Mouse (Mus musculus): ENCODE measurements around the gene Rgl3. TPM values are rescaled to one million over a fixed set of nuclear protein-coding genes. Genes with fewer than 3 reads are reported as not detected.

Gene Rgl3
- total RNA-seq (2023) = not detected

DNA sequence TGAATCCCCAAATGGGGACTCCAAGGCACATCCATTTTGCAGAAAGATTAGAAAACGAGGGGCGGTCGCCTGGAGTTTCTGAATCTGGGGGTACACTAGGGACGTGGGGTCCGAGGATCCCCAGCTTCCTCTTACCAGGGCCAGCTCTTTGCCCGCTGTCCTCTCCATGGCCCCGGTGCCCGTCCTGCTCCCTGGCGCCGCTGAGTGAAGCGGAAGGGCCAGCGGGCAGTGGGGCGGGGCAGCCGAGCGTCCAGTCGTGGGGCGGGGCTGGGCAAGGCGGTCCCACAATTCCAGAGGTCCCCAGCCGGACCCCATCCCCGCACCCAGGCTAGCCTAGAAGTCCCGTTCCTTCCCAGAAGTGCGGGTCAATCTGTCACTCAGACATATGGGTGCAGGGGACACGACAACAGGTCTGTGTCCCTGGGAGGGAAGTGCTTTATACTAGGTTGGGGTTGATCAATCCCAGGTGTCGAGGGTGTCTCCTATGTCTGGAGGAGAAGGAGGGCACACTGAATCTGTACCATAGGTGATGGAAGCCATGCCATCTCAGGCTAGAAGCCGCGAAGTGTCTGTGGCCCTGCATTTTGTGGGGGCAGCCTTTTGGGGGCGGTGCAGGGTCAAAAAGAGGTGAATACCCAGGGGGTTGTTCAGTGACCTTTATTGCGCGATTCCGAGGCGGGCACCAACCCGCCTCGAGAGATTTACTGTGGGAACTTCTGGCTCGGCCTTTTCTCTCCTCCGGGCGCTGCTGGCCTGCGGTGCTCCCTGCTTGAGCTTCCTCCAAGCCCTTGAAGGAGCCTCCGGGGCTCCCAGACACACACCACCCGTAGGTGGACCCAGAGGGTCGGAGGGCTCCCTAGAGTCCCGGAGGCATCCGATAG lies at the start of gene Rgl3:
Gene Rgl3, minus strand, starts transcription at position 217 of the 881 bp plus-strand sequence.

DNA sequence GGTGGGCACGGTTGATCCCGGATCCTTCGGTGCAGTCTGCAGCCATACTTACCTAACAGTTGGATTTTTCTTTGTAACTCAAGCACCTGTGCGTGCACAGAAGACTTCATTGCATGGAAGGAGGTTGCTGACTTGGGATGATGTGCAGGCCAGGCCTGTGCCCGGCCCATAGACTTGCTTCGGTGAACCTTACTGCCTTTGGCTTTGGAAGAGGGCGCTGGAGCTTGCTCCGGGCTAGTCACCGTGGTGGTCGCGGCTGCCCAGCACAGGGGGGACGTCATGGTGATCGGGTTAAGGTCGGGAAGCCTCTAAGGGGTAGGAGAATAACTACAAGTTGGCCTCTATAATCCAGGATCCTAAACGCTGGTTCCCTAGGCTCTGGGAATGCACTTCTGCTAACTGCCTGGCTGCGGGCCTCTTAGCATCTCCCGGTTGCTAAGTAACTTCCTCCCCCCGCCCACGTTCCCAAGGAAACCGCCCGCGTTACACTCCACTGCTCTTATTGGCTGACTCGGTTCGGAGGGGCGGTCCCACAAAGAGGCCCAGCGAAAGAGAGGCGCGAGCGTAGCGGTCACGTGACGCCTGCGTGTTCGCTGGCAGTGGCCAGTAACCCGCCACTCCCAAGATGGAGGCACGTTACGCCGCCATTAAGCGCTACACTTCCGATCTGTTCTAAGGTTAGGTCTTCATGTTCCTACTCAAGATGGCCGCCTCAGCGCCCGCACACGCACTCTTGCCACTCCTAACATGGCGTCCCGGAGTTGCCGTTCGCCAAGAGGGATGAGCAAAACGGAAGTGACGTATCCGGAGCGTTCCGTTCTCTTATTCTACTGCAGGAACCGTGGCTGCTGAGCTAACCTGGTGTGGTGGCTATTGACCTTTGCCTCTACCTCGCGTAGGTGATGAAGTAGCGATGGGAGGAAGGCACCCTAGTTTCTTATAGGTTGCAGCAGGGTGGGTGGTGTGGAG lies 13.2 kb upstream of the Rgl3 start, which contains the start of the genes Ccdc151 and Prkcsh:
Gene Ccdc151, minus strand, starts transcription at position 441 of the 969 bp plus-strand sequence.
Gene Prkcsh, plus strand, starts transcription at position 613 of the 969 bp plus-strand sequence.

DNA sequence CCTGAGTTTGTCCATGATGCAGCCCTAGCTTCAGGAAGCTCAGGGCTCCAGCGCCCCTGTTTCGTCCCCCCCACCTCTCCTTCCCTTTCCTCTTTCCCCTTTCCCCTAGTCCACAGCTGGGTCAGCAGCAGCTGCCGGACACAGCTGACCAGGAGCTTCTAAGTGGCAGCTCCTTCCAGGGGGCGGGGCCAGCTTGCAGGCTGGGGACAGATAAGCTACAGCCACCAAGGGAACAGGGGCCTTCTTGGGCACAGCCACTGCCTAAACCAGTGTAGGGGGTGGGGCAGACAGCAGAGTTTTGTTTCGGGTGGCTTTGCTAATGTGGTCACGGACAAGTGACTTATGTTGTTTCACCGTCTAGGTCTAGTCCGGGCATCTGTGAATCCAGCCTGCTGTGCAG lies 25.8 kb downstream of the Rgl3 start, which contains the start of gene Epor:
Gene Epor, minus strand, starts transcription at position 90 of the 400 bp plus-strand sequence.

DNA sequence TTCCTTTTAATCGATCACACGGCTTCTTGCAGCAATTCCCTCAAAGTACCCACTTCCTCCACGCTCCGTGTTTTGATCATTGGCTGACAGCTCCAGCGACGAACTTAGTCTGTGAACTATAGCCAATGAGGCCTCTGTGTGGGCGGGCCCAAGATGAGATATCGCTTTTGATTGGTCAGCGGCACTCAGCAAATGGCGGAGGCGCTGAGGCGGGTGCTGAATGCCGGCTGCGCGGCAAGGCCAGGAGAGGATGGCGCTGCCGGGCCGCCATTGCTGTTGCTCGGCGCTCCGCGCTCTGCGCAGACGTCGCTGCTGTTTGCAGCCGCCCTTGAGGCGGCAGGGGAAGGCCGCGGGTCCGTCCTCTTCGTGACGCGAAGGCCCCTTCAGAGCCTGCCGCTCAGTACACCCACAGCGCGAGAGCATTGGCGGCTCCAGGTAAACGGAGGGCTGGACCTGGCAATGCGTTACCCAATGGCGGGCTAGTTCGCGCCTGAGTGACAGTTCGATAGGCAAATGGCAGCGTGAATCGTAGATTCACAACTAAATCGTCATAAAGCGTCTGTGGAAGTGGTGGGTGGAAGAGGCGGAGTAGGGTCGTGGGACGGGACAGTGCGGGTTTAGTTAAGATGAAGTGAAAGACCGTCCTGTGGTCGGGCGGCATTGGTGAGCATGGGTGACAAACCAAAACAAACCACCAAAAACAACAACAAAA lies 33.5 kb downstream of the Rgl3 start, which contains the start of gene Swsap1:
Gene Swsap1, plus strand, starts transcription at position 186 of the 712 bp plus-strand sequence.

DNA sequence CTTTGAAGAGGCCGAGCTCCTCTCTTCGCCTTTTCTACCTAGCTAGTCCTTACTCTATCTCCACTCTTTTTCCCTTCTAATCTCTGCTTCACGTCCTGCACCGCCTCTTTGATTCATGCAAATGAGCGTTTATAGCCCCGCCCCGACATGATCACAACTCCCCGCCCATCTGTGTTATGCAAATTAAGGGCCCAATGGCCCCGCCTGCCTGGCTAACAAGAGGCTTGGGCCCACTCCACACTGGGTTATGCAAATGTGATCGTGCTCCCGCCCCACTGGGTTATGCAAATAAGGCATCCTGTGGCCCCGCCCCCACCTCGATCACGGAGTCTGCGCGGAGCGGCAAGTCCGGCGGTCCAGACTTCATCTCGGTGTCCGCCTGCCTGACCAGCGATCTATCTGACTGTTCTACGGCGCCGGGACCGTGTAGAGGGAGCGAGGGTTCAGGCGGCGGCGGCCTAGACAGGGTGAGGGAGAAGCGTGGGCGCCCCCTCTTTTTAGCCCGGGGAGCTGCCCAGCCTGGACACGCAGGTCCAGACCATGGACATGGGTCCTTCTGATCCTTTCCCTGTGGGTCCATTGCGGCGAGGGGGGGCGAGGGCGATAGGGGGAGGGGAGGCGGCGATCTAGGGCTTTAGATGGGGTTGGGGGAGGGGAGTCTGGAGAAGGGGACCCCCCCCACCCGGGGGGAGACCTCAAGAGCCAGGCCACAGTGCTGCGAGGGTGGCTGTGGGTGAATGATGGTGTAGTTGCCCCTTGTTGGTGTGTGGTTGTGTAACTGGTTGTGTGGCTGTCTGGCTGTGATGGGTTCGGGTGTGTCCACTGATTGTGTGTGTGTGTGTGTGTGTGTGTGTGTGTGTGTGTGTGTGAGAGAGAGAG lies 52.3 kb downstream of the Rgl3 start, which contains the start of gene Plppr2:
Gene Plppr2, plus strand, starts transcription at position 342 of the 879 bp plus-strand sequence.

DNA sequence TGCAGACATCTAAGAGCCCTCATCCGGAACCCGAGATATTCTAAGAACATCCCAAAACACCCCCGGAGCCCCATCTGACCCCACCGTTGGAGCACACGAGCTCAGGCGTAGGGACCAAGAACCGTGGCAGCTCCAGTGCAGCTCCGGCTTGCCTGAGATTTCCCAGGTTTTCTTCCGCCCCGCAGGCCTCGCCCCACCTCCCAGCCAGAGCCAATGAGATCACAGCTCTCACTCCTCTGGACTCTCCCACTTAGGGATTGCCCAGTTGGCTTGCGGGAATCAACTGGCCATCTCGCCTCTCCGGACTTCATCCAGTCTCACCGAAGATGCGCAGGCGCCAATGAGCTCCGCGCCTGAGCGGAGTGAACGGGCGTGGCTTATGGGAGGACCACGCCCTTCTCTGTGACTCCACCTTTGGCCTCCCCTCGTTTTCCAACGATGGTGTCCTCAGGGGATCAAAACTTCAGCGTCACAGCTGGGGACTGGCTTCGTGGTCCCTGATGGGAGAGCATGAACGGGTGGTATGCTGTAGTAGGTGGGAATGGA lies 62.0 kb downstream of the Rgl3 start, which contains the start of the genes Ccdc159 and Tmem205:
Gene Ccdc159, plus strand, starts transcription at position 264 of the 546 bp plus-strand sequence.
Gene Tmem205, minus strand, starts transcription at position 349 of the 546 bp plus-strand sequence.

Other genes with a start within 250 kb of the Rgl3 start
- 2.7 TPM for gene Spc24, start 229.1 kb downstream of the Rgl3 start, total RNA-seq (2023)
- not detected for gene Kank2, start 190.7 kb downstream of the Rgl3 start, total RNA-seq (2023)
- gene Angptl8, start 153.9 kb downstream of the Rgl3 start, total RNA-seq (2023) = not detected
- gene Dock6, start 136.8 kb downstream of the Rgl3 start, total RNA-seq (2023) = 7.0 TPM
- gene Rab3d, start 71.3 kb downstream of the Rgl3 start, total RNA-seq (2023) = 10.0 TPM
- not detected for gene Ccdc159, start 62.0 kb downstream of the Rgl3 start, total RNA-seq (2023)
- not detected for gene Tmem205, start 61.9 kb downstream of the Rgl3 start, total RNA-seq (2023)
- 0.31 TPM for gene Plppr2, start 52.4 kb downstream of the Rgl3 start, total RNA-seq (2023)
- gene Swsap1, start 33.7 kb downstream of the Rgl3 start, total RNA-seq (2023) = 7.4 TPM
- not detected for gene Epor, start 25.9 kb downstream of the Rgl3 start, total RNA-seq (2023)
- not detected for gene Ccdc151, start 13.2 kb upstream of the Rgl3 start, total RNA-seq (2023)
- 93.5 TPM for gene Prkcsh, start 13.4 kb upstream of the Rgl3 start, total RNA-seq (2023)
- gene Elavl3, start 62.6 kb upstream of the Rgl3 start, total RNA-seq (2023) = 0.18 TPM
- gene Gm49318, start 81.8 kb upstream of the Rgl3 start, total RNA-seq (2023) = not detected
- 28.6 TPM for gene Zfp653, start 81.9 kb upstream of the Rgl3 start, total RNA-seq (2023)
- 26.7 TPM for gene Ecsit, start 96.0 kb upstream of the Rgl3 start, total RNA-seq (2023)
- gene Cnn1, start 109.8 kb upstream of the Rgl3 start, total RNA-seq (2023) = not detected
- 25.6 TPM for gene Elof1, start 127.7 kb upstream of the Rgl3 start, total RNA-seq (2023)
- 239 TPM for gene Acp5, start 146.3 kb upstream of the Rgl3 start, total RNA-seq (2023)
- gene Pigyl, start 167.4 kb upstream of the Rgl3 start, total RNA-seq (2023) = 12.7 TPM
- not detected for gene Zfp872, start 198.6 kb upstream of the Rgl3 start, total RNA-seq (2023)
- gene Zfp809, start 236.3 kb upstream of the Rgl3 start, total RNA-seq (2023) = 39.3 TPM